Mouse (Mus musculus): Measurements from ENCODE around the gene Lrrc75b.

GRCm38 (mm10) chr10:75558515-75558914 is 1.6 kb downstream of the Lrrc75b start:
- TF ChIP-seq CTCF (IDR thresholded peaks at IDR 0.05; ENCODE audit: low read depth, low read length), result no peak
- TF ChIP-seq POLR2A (IDR thresholded peaks at IDR 0.05; ENCODE audit: extremely low read depth, insufficient read depth, low read length), result no peak

All from liver, adult 2 months (tissue).